Mouse (Mus musculus) ES-E14 (cell line): Measurements from ENCODE around the gene Gpm6b.

Experiments used
- CHD2 ChIP-seq: IDR thresholded peaks from 2 replicates; pipeline ENCODE4 v1.6.1; 2014; ENCODE audit warnings: mild to moderate bottlenecking, low read depth, low read length, inconsistent platforms
- MAFK ChIP-seq: IDR thresholded peaks from 2 replicates; pipeline ENCODE4 v1.6.1; 2014; ENCODE audit warnings: mild to moderate bottlenecking, low read depth, low read length, inconsistent platforms; ENCODE audit not compliant: insufficient read depth
- ZC3H11A ChIP-seq: IDR thresholded peaks from 2 replicates; pipeline ENCODE4 v1.6.1; 2012; ENCODE audit warnings: low read depth, mild to moderate bottlenecking, inconsistent platforms, low read length, borderline replicate concordance

DNA sequence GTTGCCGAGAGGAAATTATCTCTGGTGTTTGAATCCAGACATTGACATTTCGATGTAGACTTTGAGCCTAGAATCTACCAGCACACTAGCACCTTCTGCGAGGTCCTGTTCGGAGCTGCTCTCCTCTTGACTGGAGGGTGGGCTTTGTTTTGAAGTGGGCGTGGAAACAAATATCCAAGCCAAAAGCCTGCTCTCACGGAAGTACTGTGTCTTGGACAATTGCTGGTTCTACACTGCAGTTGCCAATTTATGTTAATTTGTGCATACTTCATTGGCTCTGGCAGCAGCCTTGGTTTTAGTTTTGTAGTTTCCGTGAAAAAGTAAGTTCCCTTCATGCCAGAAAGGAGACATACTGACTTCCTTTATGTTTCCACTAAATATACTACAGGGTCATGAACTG lies 2.0 kb downstream of the Gpm6b start:
- no peak for TF ChIP-seq CHD2
- TF ChIP-seq MAFK: no peak
- no peak for TF ChIP-seq ZC3H11A
